Mouse (Mus musculus) lung, adult 2 months (tissue): ENCODE measurements around the gene Arl14.

Experiments
- CTCF ChIP-seq: fragments of 200-500 bp; IDR thresholded peaks from 2 replicates; pipeline ENCODE4 v1.5.1; 2011; ENCODE audit warnings: mild to moderate bottlenecking, low read length, control low read depth; ENCODE audit not compliant: insufficient read depth
- POLR2A ChIP-seq: fragments of 200-500 bp; IDR thresholded peaks from 2 replicates; pipeline ENCODE4 v1.6.1; 2011; ENCODE audit warnings: low read depth, mild to moderate bottlenecking, control low read depth, low read length, borderline replicate concordance; ENCODE audit errors: extremely low read depth

GRCm38 (mm10) chr3:69236491-69236890, 14.3 kb downstream of the Arl14 start:
- TF ChIP-seq CTCF (no peak), POLR2A (no peak)
